Mouse (Mus musculus): ENCODE data around the gene Stard8. TPM values are rescaled to one million over a fixed set of nuclear protein-coding genes. Genes with fewer than 3 reads are reported as not detected.
"Not testable (repeated sequence)": the region's sequence is repeated elsewhere in the genome, so short reads cannot be mapped to it uniquely, and the experiment has no call there.

Gene Stard8
- polyA plus RNA-seq, 1 experiment from 2014 or later: 14.9 TPM

DNA sequence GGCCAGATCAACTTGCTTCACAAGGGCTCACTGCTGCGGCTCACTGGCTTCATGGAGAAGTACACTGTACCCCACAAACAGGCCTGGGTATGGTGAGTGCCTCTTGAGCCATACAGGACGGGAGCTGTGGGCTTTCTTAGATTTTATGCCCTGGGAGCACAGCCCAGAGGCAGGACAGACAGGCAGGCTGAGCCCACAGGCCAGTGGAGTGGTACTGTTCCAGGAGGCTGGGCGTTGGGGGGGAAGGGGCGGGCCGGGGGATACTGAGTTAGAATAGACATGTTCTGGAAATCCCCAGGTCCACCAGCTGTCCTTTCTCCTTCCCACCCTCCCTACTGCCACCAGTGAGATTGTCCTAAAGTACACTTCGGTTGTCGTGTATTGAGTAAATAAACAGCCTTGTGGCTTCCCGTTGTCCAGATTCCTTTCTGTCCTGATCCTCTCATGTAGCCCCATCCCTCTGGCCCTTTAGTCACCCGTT is 64.7 kb downstream of the Stard8 start:
- no peak for ATAC-seq (ENCODE audit: extremely low read depth, insufficient number of reproducible peaks, low FRiP score, low TSS enrichment)
- no peak overlapping the region for H3K4me2 ChIP-seq
- WGBS: 66% methylated on average over 6 of the region's 9 CpGs
- no peak overlapping the region for H3K4me3 ChIP-seq
- no peaks in the 10 kb centered on the region for H3K4me1 ChIP-seq
- peaks cover 7% of the 10 kb centered on the region for H3K27me3 ChIP-seq (replicated peaks)
- no peak overlapping the region for H3K27ac ChIP-seq (replicated peaks)
- H3K9ac ChIP-seq: no peak overlapping the region
- no peaks in the 10 kb centered on the region for H3K9me3 ChIP-seq
- peaks cover 63% of the 10 kb centered on the region for H3K36me3 ChIP-seq

- H3K4me1 ChIP-seq: no peaks in the 10 kb centered on the region
- no peak overlapping the region for H3K9ac ChIP-seq
- no peaks in the 10 kb centered on the region; the same call in none of the 2 replicates for H3K27me3 ChIP-seq (replicated peaks)
- no peak overlapping the region for H3K4me2 ChIP-seq
- peaks cover 56% of the 10 kb centered on the region for H3K36me3 ChIP-seq
- H3K27ac ChIP-seq (replicated peaks): no peak overlapping the region
- no peak for ATAC-seq (ENCODE audit: extremely low read depth, insufficient number of reproducible peaks, low FRiP score, low TSS enrichment)
- 91% methylated on average over 7 of the region's 7 CpGs for WGBS
- no peak overlapping the region for H3K4me3 ChIP-seq
- no peaks in the 10 kb centered on the region for H3K9me3 ChIP-seq
Observed at GRCm38 (mm10) chrX:99071188-99071587, 68.1 kb downstream of the Stard8 start.

DNA sequence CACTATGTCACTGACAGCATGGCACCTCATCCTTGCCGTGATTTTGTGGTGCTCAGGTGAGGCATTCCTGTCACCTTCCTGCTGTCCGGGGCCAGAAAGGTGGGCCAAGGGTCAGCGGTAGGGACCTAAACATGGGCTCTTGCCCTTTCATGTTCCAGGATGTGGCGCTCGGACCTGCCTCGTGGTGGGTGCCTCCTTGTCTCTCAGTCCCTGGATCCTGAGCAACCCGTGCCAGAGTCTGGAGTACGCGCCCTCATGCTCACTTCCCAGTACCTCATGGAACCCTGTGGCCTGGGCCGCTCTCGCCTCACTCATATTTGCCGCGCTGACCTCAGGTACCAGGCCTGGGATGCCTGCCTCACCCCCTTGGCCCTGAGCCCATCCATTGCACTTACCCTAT is 69.5 kb downstream of the Stard8 start:
- Histone ChIP-seq H3K9ac (no peak overlapping the region), H3K27ac (replicated peaks) (no peak overlapping the region), H3K4me1 (no peaks in the 10 kb centered on the region), H3K4me2 (no peak overlapping the region), H3K27me3 (replicated peaks) (no peaks in the 10 kb centered on the region; the same call in none of the 2 replicates), H3K4me3 (no peak overlapping the region), H3K36me3 (peaks cover 52% of the 10 kb centered on the region), H3K9me3 (no peaks in the 10 kb centered on the region)
- 88% methylated on average over 13 of the region's 13 CpGs for WGBS
- no peak for ATAC-seq (ENCODE audit: extremely low read depth, insufficient number of reproducible peaks, low FRiP score, low TSS enrichment)

DNA sequence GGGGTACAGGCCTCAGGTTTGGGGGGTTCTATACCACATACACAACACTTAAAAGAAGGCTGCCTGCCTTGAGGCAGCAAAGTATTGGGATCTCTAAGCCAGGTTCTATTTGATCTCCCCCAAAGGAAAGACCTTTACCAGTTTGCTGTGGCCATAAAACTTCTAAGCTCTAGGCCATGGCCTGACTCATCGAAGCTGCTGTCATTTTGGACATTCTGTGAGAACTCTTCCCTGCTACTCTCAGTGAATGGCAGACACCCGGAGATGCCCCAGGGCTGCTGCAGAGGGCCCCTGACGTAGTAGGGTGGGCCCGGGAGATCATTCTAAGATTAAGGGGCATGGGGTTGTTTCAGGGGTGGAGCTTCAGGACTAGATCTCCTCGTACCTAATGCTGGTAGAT is 72.1 kb downstream of the Stard8 start:
- no peak for ATAC-seq (ENCODE audit: extremely low read depth, insufficient number of reproducible peaks, low FRiP score, low TSS enrichment)
- Histone ChIP-seq H3K36me3 (peaks cover 32% of the 10 kb centered on the region), H3K27me3 (replicated peaks) (no peaks in the 10 kb centered on the region), H3K9me3 (no peaks in the 10 kb centered on the region), H3K4me2 (no peak overlapping the region), H3K4me1 (no peaks in the 10 kb centered on the region), H3K9ac (no peak overlapping the region), H3K4me3 (no peak overlapping the region), H3K27ac (replicated peaks) (no peak overlapping the region)
- WGBS: 72% methylated on average over 5 of the region's 5 CpGs

DNA sequence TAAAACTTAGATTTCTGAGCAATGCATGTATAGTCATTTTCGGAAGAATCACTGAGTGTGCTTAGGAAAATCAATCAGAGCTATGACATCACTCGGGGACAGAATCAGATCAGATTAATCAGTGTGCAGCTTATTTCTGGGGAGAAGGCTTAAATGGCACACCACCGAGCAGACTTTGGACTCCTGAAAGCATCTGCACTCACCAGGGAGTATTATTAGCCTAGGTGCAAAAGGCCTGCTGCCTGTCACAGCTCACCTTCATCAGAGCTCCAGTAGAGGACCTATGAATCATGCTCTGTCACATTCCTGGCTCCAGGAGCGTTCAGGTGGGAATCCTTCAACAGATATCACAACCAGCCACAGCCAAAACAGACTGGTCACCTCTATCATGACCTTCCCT is 73.4 kb downstream of the Stard8 start:
- no peak for ATAC-seq (ENCODE audit: extremely low read depth, insufficient number of reproducible peaks, low FRiP score, low TSS enrichment)
- WGBS: 43% methylated on average over 4 of the region's 4 CpGs
- Histone ChIP-seq H3K4me2 (no peak overlapping the region), H3K4me3 (no peak overlapping the region), H3K9ac (no peak overlapping the region), H3K36me3 (peaks cover 23% of the 10 kb centered on the region), H3K4me1 (no peaks in the 10 kb centered on the region), H3K27me3 (replicated peaks) (no peaks in the 10 kb centered on the region), H3K9me3 (no peaks in the 10 kb centered on the region), H3K27ac (replicated peaks) (no peak overlapping the region)

- not testable (repeated sequence) for H3K36me3 ChIP-seq; H3K9me3 ChIP-seq; H3K4me3 ChIP-seq; H3K4me1 ChIP-seq; ATAC-seq (ENCODE audit: extremely low read depth, insufficient number of reproducible peaks, low FRiP score, low TSS enrichment); H3K9ac ChIP-seq; H3K27me3 ChIP-seq (replicated peaks); H3K4me2 ChIP-seq; H3K27ac ChIP-seq (replicated peaks)
- WGBS: 53% methylated on average over 5 of the region's 7 CpGs
Observed at GRCm38 (mm10) chrX:99078374-99078892, 75.4 kb downstream of the Stard8 start.

- Histone ChIP-seq H3K4me3 (no peak overlapping the region), H3K27me3 (replicated peaks) (peaks cover 51% of the 10 kb centered on the region), H3K9me3 (no peaks in the 10 kb centered on the region), H3K36me3 (no peaks in the 10 kb centered on the region), H3K4me1 (no peaks in the 10 kb centered on the region), H3K9ac (no peak overlapping the region), H3K4me2 (no peak overlapping the region), H3K27ac (replicated peaks) (no peak overlapping the region)
- ATAC-seq (ENCODE audit: extremely low read depth, insufficient number of reproducible peaks, low FRiP score, low TSS enrichment): no peak
- 58% methylated on average over 2 of the region's 2 CpGs for WGBS
Observed at GRCm38 (mm10) chrX:99092704-99093103, 89.7 kb downstream of the Stard8 start.

GRCm38 (mm10) chrX:99111088-99111724 is 108.2 kb downstream of the Stard8 start:
- H3K36me3 ChIP-seq; ATAC-seq (ENCODE audit: extremely low read depth, insufficient number of reproducible peaks, low FRiP score, low TSS enrichment); H3K9ac ChIP-seq; H3K4me2 ChIP-seq; H3K4me1 ChIP-seq; H3K27me3 ChIP-seq (replicated peaks); H3K9me3 ChIP-seq; H3K27ac ChIP-seq (replicated peaks); H3K4me3 ChIP-seq: not testable (repeated sequence)
- 74% methylated on average over 7 of the region's 10 CpGs for WGBS

GRCm38 (mm10) chrX:99119510-99119909 is 116.5 kb downstream of the Stard8 start:
- Histone ChIP-seq H3K9me3 (no peaks in the 10 kb centered on the region), H3K9ac (no peak overlapping the region), H3K36me3 (no peaks in the 10 kb centered on the region), H3K27ac (replicated peaks) (no peak overlapping the region), H3K4me2 (no peak overlapping the region), H3K4me1 (peaks cover 16% of the 10 kb centered on the region), H3K4me3 (no peak overlapping the region), H3K27me3 (replicated peaks) (no peaks in the 10 kb centered on the region)
- 88% methylated on average over 5 of the region's 5 CpGs for WGBS
- no peak for ATAC-seq (ENCODE audit: extremely low read depth, insufficient number of reproducible peaks, low FRiP score, low TSS enrichment)

Other genes with a start within 250 kb of the Stard8 start
- 8.4 and 8.7 TPM in 2 replicates for gene Ophn1, start 112.2 kb upstream of the Stard8 start, polyA plus RNA-seq (2015; fragmentation: Nextera tagmentation; extraction: Ambion mirVana)
- gene Yipf6, start 66.9 kb upstream of the Stard8 start, polyA plus RNA-seq (2015; fragmentation: Nextera tagmentation; extraction: Ambion mirVana): 14.9 and 16.0 TPM in 2 replicates
- 20.6 and 20.8 TPM in 2 replicates for gene Efnb1, start 132.9 kb downstream of the Stard8 start, polyA plus RNA-seq (2015; fragmentation: Nextera tagmentation; extraction: Ambion mirVana)

Measured in heart, embryonic 13.5 days (tissue).